Mouse (Mus musculus): Measurements from ENCODE around the gene Ecd.

Gene Ecd

GRCm38 (mm10) chr14:20347991-20348541 is at the start of gene Ecd, which contains the start of gene Fam149b:
TSS of gene Ecd (minus strand) at chr14:20348121.
TSS of gene Fam149b (plus strand) at chr14:20348162.
- DNase-seq (ENCODE audit: low spot score in 2 of 2): peak; percentile 94 to 96

- DNase-seq (ENCODE audit: low spot score in 2 of 2): no peak
Measured at GRCm38 (mm10) chr14:20397220-20397619, 49.3 kb upstream of the Ecd start.

GRCm38 (mm10) chr14:20393205-20393913 is 45.4 kb upstream of the Ecd start, which contains the start of gene Mrps16:
TSS of gene Mrps16 (minus strand) at chr14:20393634.
- peak; percentile 89 to 95 for DNase-seq (ENCODE audit: low spot score in 2 of 2)

GRCm38 (mm10) chr14:20392326-20392725 is 44.4 kb upstream of the Ecd start:
- DNase-seq (ENCODE audit: low spot score in 2 of 2): no peak

GRCm38 (mm10) chr14:20389446-20390079 is 41.6 kb upstream of the Ecd start:
- no peak for DNase-seq (ENCODE audit: low spot score in 2 of 2)

GRCm38 (mm10) chr14:20388441-20389129 is 40.7 kb upstream of the Ecd start, which contains the start of gene Dnajc9:
TSS of gene Dnajc9 (minus strand) at chr14:20388910.
- DNase-seq (ENCODE audit: low spot score in 2 of 2): peak; percentile 95 to 96

- DNase-seq (ENCODE audit: low spot score in 2 of 2): no peak
Measured at GRCm38 (mm10) chr14:20379753-20380430, 32.0 kb upstream of the Ecd start.

GRCm38 (mm10) chr14:20379087-20379640 is 31.2 kb upstream of the Ecd start:
- no peak for DNase-seq (ENCODE audit: low spot score in 2 of 2)

- DNase-seq (ENCODE audit: low spot score in 2 of 2): no peak
Measured at GRCm38 (mm10) chr14:20378313-20379061, 30.6 kb upstream of the Ecd start.

- DNase-seq (ENCODE audit: low spot score in 2 of 2): no peak
Measured at GRCm38 (mm10) chr14:20377112-20377521, 29.2 kb upstream of the Ecd start.

- no peak for DNase-seq (ENCODE audit: low spot score in 2 of 2)
Measured at GRCm38 (mm10) chr14:20371854-20372253, 23.9 kb upstream of the Ecd start.

GRCm38 (mm10) chr14:20370798-20371197 is 22.9 kb upstream of the Ecd start:
- no peak for DNase-seq (ENCODE audit: low spot score in 2 of 2)

GRCm38 (mm10) chr14:20368271-20368670 is 20.4 kb upstream of the Ecd start:
- DNase-seq (ENCODE audit: low spot score in 2 of 2): no peak

GRCm38 (mm10) chr14:20363230-20363629 is 15.3 kb upstream of the Ecd start:
- no peak for DNase-seq (ENCODE audit: low spot score in 2 of 2)

- DNase-seq (ENCODE audit: low spot score in 2 of 2): no peak
Measured at GRCm38 (mm10) chr14:20347441-20347990, 405 bp downstream of the Ecd start.

GRCm38 (mm10) chr14:20345885-20346284 is 2.0 kb downstream of the Ecd start:
- DNase-seq (ENCODE audit: low spot score in 2 of 2): no peak

- no peak for DNase-seq (ENCODE audit: low spot score in 2 of 2)
Measured at GRCm38 (mm10) chr14:20340866-20341265, 7.1 kb downstream of the Ecd start.

GRCm38 (mm10) chr14:20340149-20340548 is 7.8 kb downstream of the Ecd start:
- DNase-seq (ENCODE audit: low spot score in 2 of 2): no peak

- no peak for DNase-seq (ENCODE audit: low spot score in 2 of 2)
Measured at GRCm38 (mm10) chr14:20339415-20339814, 8.5 kb downstream of the Ecd start.

- DNase-seq (ENCODE audit: low spot score in 2 of 2): no peak
Measured at GRCm38 (mm10) chr14:20331316-20331715, 16.6 kb downstream of the Ecd start.

Data from frontal cortex, postnatal 36 days (tissue).